Mouse (Mus musculus): ENCODE data around the gene Tbc1d30. TPM values are rescaled to one million over a fixed set of nuclear protein-coding genes. Genes with fewer than 3 reads are reported as not detected.
"Not testable (repeated sequence)": the region's sequence is repeated elsewhere in the genome, so short reads cannot be mapped to it uniquely, and the experiment has no call there.

Gene Tbc1d30
- polyA plus RNA-seq, 1 experiment from 2014 or later, result 2.3 TPM

DNA sequence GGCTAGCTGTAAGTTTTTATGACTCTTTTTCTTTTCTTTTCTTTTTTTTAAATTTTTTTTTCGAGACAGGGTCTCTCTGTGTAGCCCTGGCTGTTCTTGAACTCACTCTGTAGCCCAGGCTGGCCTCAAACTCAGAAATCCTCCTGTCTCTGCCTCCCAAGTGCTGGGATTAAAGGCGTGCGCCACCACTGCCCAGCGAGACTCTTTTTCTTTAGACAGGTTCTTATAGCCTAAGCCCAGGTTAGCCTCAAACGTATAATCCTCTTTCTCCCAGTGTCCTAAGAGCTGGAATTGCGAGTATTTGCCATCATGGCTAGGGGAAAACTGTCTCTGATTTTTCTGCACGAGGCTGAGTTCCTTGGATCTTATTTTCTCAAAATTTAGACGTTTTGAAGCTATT lies 12.1 kb upstream of the Tbc1d30 start:
- peaks cover 9% of the 10 kb centered on the region for H3K36me3 ChIP-seq (replicated peaks)
- no peak for DNase-seq (ENCODE audit: low spot score)
- peaks cover 30% of the 10 kb centered on the region for H3K4me1 ChIP-seq
- WGBS, result 84% methylated on average over 8 of the region's 8 CpGs
- H3K27ac ChIP-seq (replicated peaks), result no peak overlapping the region
- no peak overlapping the region for H3K4me3 ChIP-seq
- H3K9me3 ChIP-seq, result no peaks in the 10 kb centered on the region
- H3K27me3 ChIP-seq (replicated peaks; ENCODE audit: low read depth, poor library complexity, severe bottlenecking), result 0 out of 2 replicates have a peak, but pooled peaks cover 4% of the 10 kb centered on the region

DNA sequence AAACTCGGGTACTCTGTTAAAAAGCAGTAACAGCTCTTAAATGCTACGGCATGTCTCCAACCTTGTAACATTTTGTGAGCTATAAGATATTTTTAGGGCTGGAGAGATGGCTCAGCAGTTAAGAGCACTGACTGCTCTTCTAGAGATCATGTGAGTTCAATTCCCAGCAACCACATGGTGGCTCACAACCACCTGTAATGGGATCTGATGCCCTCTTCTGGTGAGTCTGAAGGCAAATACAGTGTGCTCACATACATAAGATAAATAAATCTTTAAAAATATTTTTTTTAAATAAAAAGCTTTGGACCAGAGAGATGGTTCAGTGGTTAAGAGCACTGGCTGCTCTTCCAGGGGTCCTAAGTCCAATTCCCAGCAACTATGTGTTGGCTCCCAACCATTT lies 9.3 kb upstream of the Tbc1d30 start:
- 90% methylated on average over 2 of the region's 2 CpGs for WGBS
- DNase-seq (ENCODE audit: low spot score), result no peak

DNA sequence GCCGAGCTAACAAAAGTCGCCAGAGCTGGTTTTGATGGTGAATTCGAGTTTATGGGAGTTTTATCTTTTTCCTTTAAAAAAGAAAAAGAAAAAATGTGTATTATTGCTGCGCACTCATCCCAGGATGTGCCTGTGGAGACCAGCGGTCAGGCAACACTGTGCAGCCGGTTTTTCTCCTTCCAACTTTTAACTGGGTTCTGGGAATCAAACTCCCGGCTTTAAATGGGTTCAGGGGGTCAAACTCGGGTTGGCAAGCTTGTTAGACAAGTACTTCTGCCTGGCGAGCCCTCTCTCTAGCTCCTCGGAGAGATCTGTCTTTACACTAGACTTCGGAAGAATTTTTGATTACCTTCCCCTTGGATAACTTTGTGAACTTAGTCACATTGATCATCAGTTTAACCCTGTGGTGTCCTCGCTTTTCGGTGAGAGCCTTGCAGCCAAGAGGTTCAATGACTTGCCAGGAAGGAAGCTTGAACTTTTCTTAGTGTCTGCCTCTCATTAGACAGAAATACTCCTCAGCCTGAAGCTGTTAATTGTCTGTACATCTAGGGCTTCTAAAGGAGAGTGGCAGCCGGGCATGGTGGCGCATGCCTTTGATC lies 713 bp upstream of the Tbc1d30 start:
- Histone ChIP-seq H3K27me3 (replicated peaks; ENCODE audit: low read depth, poor library complexity, severe bottlenecking) (peaks cover 50% of the 10 kb centered on the region), H3K9me3 (peaks cover 11% of the 10 kb centered on the region; the same call in 1 of the 2 replicates), H3K4me3 (peak overlapping the region; percentile 64), H3K36me3 (replicated peaks) (no peaks in the 10 kb centered on the region), H3K4me1 (peaks cover 15% of the 10 kb centered on the region), H3K27ac (replicated peaks) (no peak overlapping the region)
- WGBS, result 34% methylated on average over 15 of the region's 15 CpGs
- DNase-seq (ENCODE audit: low spot score), result no peak

More for the DNA sequence above, 9.3 kb upstream of the Tbc1d30 start:
- Histone ChIP-seq H3K27me3 (replicated peaks; ENCODE audit: low read depth, poor library complexity, severe bottlenecking) (0 out of 2 replicates have a peak, but pooled peaks cover 4% of the 10 kb centered on the region), H3K4me1 (peaks cover 8% of the 10 kb centered on the region), H3K27ac (replicated peaks) (no peak overlapping the region), H3K36me3 (replicated peaks) (no peaks in the 10 kb centered on the region), H3K9me3 (no peaks in the 10 kb centered on the region), H3K4me3 (no peak overlapping the region)

DNA sequence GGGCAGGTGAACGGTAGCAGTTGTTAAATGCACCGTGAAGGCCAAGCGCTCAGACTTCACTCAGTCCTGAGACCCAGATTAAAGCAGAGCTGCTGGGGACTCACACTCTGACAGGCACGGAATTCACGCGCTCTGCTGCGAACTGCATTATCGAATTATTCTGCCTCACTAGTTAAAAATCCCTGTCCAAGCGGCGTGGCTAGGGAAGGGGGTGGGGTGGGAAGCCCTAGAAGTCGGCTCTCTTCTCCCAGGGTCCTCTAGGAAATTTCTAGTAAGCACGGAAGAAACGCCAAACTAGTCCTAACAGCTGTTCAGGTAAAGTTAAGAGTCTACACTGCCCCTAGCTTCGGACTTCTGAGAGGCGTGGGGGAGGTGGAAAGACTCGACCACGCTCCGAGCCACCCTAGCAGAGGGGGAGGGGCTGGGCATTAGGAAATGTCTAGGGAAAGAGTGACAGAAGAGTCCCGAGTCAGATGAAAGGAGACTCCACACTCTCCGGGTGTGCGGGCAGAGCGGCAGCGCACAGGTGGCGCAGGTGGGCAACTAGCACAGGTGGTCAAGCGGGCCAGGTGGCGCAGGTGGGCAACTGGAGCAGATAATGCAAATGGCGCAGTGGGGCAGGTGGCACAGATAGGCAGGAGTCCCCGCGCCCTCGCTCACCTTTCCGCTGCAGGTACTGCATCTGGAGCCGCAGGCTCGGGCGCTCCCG lies 567 bp downstream of the Tbc1d30 start:
- peak; percentile 46 for DNase-seq (ENCODE audit: low spot score)
- peak overlapping the region; percentile 64 for H3K4me3 ChIP-seq
- H3K4me1 ChIP-seq, result peaks cover 16% of the 10 kb centered on the region
- H3K9me3 ChIP-seq, result peaks cover 11% of the 10 kb centered on the region; the same call in 1 of the 2 replicates
- H3K36me3 ChIP-seq (replicated peaks), result no peaks in the 10 kb centered on the region
- H3K27me3 ChIP-seq (replicated peaks; ENCODE audit: low read depth, poor library complexity, severe bottlenecking), result peaks cover 50% of the 10 kb centered on the region
- under 1% methylated on average over 35 of the region's 35 CpGs for WGBS
- H3K27ac ChIP-seq (replicated peaks), result peak overlapping the region; percentile 57

DNA sequence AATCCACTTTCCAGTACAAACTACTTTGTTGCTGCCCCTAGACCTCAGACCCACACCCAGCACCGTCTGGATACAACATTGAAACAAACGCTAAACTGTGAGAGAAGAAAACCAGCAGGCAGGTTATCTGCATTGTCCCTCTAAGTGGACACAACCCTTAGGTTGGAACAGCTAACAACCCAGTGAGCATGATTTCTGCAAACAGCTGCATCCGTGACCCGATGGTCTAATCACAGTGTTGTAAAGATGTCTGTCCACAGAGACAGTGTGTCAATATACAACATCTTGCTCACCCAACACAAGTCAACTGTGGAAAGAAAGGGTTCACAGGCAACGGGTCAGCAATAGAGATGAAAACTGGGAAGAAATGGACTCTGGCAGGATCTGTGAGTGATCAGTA lies 1.8 kb downstream of the Tbc1d30 start:
- peaks cover 50% of the 10 kb centered on the region for H3K27me3 ChIP-seq (replicated peaks; ENCODE audit: low read depth, poor library complexity, severe bottlenecking)

DNA sequence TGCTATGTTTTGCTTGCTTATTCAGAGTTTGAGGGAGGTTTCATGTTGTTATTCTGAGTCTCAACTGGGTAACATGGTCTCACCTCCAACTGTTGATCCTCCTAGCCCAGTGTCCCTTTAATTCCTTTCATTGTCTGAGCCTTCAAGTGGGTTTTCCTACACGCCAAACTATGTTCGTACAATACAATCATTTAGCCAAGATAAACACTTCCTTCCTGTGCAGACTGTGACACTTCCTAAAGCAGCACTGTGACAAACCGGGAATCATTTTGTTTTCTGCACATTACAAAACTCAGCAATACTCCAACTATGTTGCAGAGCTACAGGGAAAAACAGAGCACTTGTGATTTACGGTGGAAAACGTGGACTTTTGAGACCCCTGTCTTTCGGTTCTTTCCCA lies 7.2 kb downstream of the Tbc1d30 start:
- H3K4me3 ChIP-seq, result no peak overlapping the region
- peaks cover 8% of the 10 kb centered on the region for H3K27me3 ChIP-seq (replicated peaks; ENCODE audit: low read depth, poor library complexity, severe bottlenecking)
- DNase-seq (ENCODE audit: low spot score), result no peak
- no peaks in the 10 kb centered on the region for H3K36me3 ChIP-seq (replicated peaks)
- H3K4me1 ChIP-seq, result peaks cover 12% of the 10 kb centered on the region
- 68% methylated on average over 6 of the region's 6 CpGs for WGBS
- no peak overlapping the region for H3K27ac ChIP-seq (replicated peaks)
- no peaks in the 10 kb centered on the region for H3K9me3 ChIP-seq

More for the DNA sequence above, 1.8 kb downstream of the Tbc1d30 start:
- 58% methylated on average over 5 of the region's 5 CpGs for WGBS
- Histone ChIP-seq H3K27ac (replicated peaks) (no peak overlapping the region), H3K4me3 (no peak overlapping the region), H3K4me1 (peaks cover 16% of the 10 kb centered on the region), H3K9me3 (peaks cover 5% of the 10 kb centered on the region; the same call in 1 of the 2 replicates), H3K36me3 (replicated peaks) (no peaks in the 10 kb centered on the region)
- no peak for DNase-seq (ENCODE audit: low spot score)

DNA sequence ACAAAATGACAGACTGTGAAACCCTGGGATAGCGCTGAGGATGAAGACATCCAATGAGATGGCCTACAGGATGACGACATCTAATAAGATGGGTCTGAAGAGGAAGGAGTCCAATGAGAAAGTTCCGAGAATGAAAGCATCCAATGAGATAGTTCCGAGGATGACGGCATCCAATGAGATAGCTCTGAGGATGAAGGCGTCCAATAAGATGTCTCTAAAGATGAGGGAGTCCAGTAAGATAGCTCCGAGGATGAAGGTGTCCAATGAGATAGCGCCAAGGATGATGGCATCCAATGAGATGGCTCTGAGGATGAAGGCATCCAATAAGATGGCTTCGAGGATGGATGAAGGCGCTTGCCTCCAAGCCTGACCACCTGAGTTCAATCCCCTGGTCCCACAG lies 8.8 kb downstream of the Tbc1d30 start:
- no peak overlapping the region for H3K27ac ChIP-seq (replicated peaks)
- no peaks in the 10 kb centered on the region for H3K36me3 ChIP-seq (replicated peaks)
- DNase-seq (ENCODE audit: low spot score), result no peak
- 96% methylated on average over 10 of the region's 10 CpGs for WGBS
- H3K9me3 ChIP-seq, result no peaks in the 10 kb centered on the region
- no peak overlapping the region for H3K4me3 ChIP-seq
- peaks cover 12% of the 10 kb centered on the region for H3K4me1 ChIP-seq
- no peaks in the 10 kb centered on the region for H3K27me3 ChIP-seq (replicated peaks; ENCODE audit: low read depth, poor library complexity, severe bottlenecking)

DNA sequence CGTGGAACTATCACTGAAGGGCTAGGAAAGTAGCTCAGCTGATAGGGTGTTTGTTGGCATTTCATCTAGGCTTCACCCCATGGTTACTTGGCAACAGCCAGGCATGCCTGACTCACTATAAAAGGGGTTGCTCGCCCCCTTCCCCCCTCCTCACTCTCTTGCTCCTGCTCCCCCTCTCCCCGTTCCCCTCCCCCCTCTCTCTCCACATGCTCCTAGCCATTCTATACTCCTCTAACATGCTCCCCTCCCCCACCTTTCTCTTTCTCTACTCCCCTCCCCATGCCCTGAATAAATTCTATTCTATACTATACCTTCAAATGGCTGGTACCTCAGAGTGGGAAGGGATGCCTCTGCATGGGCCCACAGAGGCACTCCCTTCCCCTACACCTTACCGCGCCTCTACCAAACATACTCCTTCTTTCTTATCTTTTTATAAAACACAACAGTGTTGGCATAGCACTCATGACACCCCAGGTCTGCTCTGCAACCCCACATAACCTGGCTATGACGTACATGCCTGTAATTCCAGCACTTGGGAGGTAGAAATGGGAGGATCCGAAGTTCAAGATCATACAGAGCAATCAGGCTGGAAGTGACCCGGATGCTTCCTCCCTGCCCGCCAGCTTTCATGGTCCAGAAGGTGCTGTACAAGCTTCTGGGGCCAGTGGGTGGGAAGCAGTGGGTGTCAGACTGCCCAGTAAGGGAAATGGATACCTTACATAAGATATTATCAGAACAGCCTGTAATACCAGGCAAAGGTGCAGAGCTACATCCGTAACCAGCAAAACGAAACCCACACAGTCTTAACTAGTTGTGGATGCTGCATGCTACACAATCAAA lies 10.1 kb downstream of the Tbc1d30 start:
- 63% methylated on average over 11 of the region's 11 CpGs for WGBS

DNA sequence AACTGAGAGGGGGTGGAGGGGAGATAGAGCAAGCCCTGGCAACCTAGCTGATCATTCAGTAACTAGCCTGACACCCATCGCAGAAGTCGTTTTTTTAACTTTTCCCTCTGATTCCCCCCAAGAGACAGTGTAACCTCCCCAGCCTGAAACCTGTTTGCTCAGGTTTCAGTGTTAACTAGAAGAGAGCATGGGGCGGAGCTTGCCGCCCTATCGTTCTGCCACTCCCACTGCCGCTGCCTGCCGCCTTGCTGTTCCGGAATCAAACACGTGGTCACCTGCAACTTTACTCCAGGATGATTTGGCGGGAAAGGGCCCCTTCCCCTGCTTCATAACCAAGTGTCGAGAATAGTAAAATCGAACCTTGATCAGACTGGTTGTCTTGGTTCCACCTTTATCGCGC lies 14.5 kb downstream of the Tbc1d30 start:
- not testable (repeated sequence) for DNase-seq (ENCODE audit: low spot score); H3K27ac ChIP-seq (replicated peaks); H3K27me3 ChIP-seq (replicated peaks; ENCODE audit: low read depth, poor library complexity, severe bottlenecking); H3K4me1 ChIP-seq; H3K9me3 ChIP-seq; H3K4me3 ChIP-seq; H3K36me3 ChIP-seq (replicated peaks)
- 76% methylated on average over 14 of the region's 14 CpGs for WGBS

More for the DNA sequence above, 10.1 kb downstream of the Tbc1d30 start:
- no peak overlapping the region for H3K27ac ChIP-seq (replicated peaks)
- H3K4me3 ChIP-seq, result no peak overlapping the region
- DNase-seq (ENCODE audit: low spot score), result peak; percentile 37
- H3K36me3 ChIP-seq (replicated peaks), result no peaks in the 10 kb centered on the region
- H3K4me1 ChIP-seq, result peaks cover 10% of the 10 kb centered on the region
- H3K9me3 ChIP-seq, result peaks cover 5% of the 10 kb centered on the region; the same call in 1 of the 2 replicates
- no peaks in the 10 kb centered on the region for H3K27me3 ChIP-seq (replicated peaks; ENCODE audit: low read depth, poor library complexity, severe bottlenecking)

DNA sequence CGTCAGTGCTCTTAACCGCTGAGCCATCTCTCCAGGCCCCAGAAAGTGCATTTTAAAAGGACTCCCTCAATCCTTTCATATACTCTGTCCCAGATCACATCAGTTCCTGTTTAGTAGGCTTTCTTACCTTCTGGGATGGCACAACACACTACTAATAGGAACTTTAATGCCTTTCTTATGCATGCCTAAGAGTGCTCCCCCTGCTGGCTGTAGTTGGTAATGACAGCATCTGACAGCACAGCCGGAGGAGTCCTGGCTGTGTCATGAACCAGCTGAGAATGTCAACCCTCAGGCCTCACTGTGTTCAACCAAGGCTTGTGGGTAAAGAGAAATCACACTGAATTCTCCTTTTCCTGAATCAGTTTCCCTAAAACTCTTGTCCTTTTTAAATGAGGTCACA lies 16.5 kb downstream of the Tbc1d30 start:
- Histone ChIP-seq H3K36me3 (replicated peaks) (no peaks in the 10 kb centered on the region), H3K4me1 (no peaks in the 10 kb centered on the region), H3K4me3 (no peak overlapping the region), H3K27ac (replicated peaks) (no peak overlapping the region), H3K27me3 (replicated peaks; ENCODE audit: low read depth, poor library complexity, severe bottlenecking) (0 out of 2 replicates have a peak, but pooled peaks cover 6% of the 10 kb centered on the region), H3K9me3 (peaks cover 5% of the 10 kb centered on the region; the same call in 1 of the 2 replicates)
- WGBS, result 80% methylated on average over 3 of the region's 3 CpGs
- DNase-seq (ENCODE audit: low spot score), result peak; percentile 58

DNA sequence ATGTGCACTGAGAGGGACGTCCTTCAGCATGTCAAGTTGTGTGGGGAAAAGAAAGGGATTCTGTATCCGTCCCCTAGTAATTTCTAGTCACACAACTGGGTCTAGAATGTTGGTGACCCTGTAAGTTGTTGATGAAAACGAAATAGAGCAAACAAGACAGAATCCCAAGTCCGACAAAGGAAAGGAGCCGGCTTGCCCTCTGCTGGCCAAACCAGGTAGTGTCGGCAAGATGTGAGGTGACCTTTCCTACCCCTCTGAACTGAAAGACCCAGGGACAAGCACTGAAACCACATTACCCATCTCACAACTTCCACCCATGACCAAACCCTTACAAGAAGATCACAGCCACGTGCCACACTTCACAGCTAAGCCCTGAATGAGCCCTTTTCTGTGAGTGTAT lies 20.1 kb downstream of the Tbc1d30 start:
- H3K27ac ChIP-seq (replicated peaks), result no peak overlapping the region
- peak; percentile 76 for DNase-seq (ENCODE audit: low spot score)
- no peaks in the 10 kb centered on the region for H3K36me3 ChIP-seq (replicated peaks)
- no peaks in the 10 kb centered on the region for H3K4me1 ChIP-seq
- 0 out of 2 replicates have a peak, but pooled peaks cover 6% of the 10 kb centered on the region for H3K27me3 ChIP-seq (replicated peaks; ENCODE audit: low read depth, poor library complexity, severe bottlenecking)
- 13% methylated on average over 7 of the region's 7 CpGs for WGBS
- no peak overlapping the region for H3K4me3 ChIP-seq
- H3K9me3 ChIP-seq, result peaks cover 4% of the 10 kb centered on the region; the same call in 1 of the 2 replicates

DNA sequence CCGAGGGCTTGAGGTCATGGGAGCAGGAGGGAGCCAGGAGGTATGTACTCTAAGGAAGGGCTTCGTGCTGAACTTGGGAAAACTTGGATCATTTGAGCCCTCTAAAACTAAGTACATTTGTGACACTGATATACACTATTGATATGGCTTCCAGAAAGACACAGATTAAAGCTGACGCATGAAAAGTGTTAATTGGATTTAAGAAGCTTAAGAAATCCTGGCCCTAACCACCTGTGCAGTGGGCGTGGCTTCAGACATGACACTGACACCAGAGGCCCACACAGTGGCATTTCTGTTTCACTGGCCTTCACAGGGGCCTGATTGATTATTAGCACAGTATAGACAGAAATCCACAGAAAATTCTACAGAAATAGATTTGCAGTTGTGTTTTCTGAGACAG lies 21.5 kb downstream of the Tbc1d30 start:
- Histone ChIP-seq H3K4me1 (no peaks in the 10 kb centered on the region), H3K4me3 (no peak overlapping the region), H3K27ac (replicated peaks) (no peak overlapping the region), H3K27me3 (replicated peaks; ENCODE audit: low read depth, poor library complexity, severe bottlenecking) (0 out of 2 replicates have a peak, but pooled peaks cover 6% of the 10 kb centered on the region), H3K36me3 (replicated peaks) (no peaks in the 10 kb centered on the region), H3K9me3 (peaks cover 4% of the 10 kb centered on the region; the same call in 1 of the 2 replicates)
- 68% methylated on average over 4 of the region's 4 CpGs for WGBS
- no peak for DNase-seq (ENCODE audit: low spot score)
